Mouse (Mus musculus): ENCODE measurements around the gene Akr1c14. TPM values are rescaled to one million over a fixed set of nuclear protein-coding genes. Genes with fewer than 3 reads are reported as not detected.
"Not testable (repeated sequence)": the region's sequence is repeated elsewhere in the genome, so short reads cannot be mapped to it uniquely, and the experiment has no call there.

Gene Akr1c14
- polyA plus RNA-seq, 1 experiment from 2014 or later = 0.67 TPM

DNA sequence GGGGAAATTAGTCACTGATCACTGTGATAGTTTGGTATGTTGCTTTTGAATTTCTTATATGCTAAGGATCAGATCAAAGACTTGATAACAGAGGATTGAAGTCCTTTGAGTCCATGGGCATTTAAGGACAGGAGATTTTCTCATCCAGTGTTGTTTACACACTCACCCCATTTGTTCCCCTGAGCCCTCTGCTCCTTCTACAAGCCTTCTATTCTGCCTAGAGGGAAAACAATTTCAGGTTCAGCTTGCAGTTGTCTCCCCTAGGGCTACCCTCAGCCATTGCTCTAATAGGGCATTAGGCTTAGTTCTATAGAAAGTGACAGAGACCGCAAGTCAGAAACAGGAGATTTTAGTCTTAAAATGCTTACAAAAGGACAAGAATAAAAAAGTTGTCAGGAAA, 585 bp upstream of the Akr1c14 start:
- ATAC-seq = no peak
- no peak for DNase-seq (ENCODE audit: low spot score)
- WGBS = 91% methylated on average over 1 of the region's 1 CpGs

GRCm38 (mm10) chr13:4049655-4050054, 844 bp downstream of the Akr1c14 start:
- no peaks in the 10 kb centered on the region for H3K36me3 ChIP-seq (ENCODE audit: control insufficient read depth, insufficient read depth, low read length)
- no peak overlapping the region for H3K4me3 ChIP-seq (ENCODE audit: low read depth, low read length)
- no peak overlapping the region for H3K4me2 ChIP-seq (ENCODE audit: low read length)
- H3K27ac ChIP-seq (ENCODE audit: low read depth, low read length) = no peak overlapping the region
- H3K27me3 ChIP-seq (replicated peaks; ENCODE audit: control insufficient read depth, insufficient read depth, low read length) = no peaks in the 10 kb centered on the region
- ATAC-seq = no peak
- H3K9ac ChIP-seq (ENCODE audit: low read length) = no peak overlapping the region
- H3K9me3 ChIP-seq (replicated peaks; ENCODE audit: control insufficient read depth, low read length) = no peaks in the 10 kb centered on the region
- no peak for DNase-seq (ENCODE audit: low spot score)
- H3K4me1 ChIP-seq (ENCODE audit: control insufficient read depth, insufficient read depth, low read length) = no peaks in the 10 kb centered on the region

More for the DNA sequence above, 585 bp upstream of the Akr1c14 start:
- Histone ChIP-seq H3K4me3 (ENCODE audit: low read depth, low read length) (no peak overlapping the region), H3K4me1 (ENCODE audit: control insufficient read depth, insufficient read depth, low read length) (no peaks in the 10 kb centered on the region), H3K36me3 (ENCODE audit: control insufficient read depth, insufficient read depth, low read length) (no peaks in the 10 kb centered on the region), H3K9ac (ENCODE audit: low read length) (no peak overlapping the region), H3K4me2 (ENCODE audit: low read length) (no peak overlapping the region), H3K9me3 (replicated peaks; ENCODE audit: control insufficient read depth, low read length) (no peaks in the 10 kb centered on the region), H3K27ac (ENCODE audit: low read depth, low read length) (no peak overlapping the region), H3K27me3 (replicated peaks; ENCODE audit: control insufficient read depth, insufficient read depth, low read length) (no peaks in the 10 kb centered on the region)

- 85% methylated on average over 3 of the region's 3 CpGs for WGBS
- H3K4me2 ChIP-seq (ENCODE audit: low read length) = no peak overlapping the region
- ATAC-seq = no peak
Observed at GRCm38 (mm10) chr13:4055450-4055849, 6.6 kb downstream of the Akr1c14 start.

GRCm38 (mm10) chr13:4056211-4056610, 7.4 kb downstream of the Akr1c14 start:
- Histone ChIP-seq H3K27ac (ENCODE audit: low read depth, low read length) (no peak overlapping the region), H3K4me1 (ENCODE audit: control insufficient read depth, insufficient read depth, low read length) (no peaks in the 10 kb centered on the region), H3K4me3 (ENCODE audit: low read depth, low read length) (no peak overlapping the region), H3K36me3 (ENCODE audit: control insufficient read depth, insufficient read depth, low read length) (no peaks in the 10 kb centered on the region), H3K9me3 (replicated peaks; ENCODE audit: control insufficient read depth, low read length) (no peaks in the 10 kb centered on the region), H3K27me3 (replicated peaks; ENCODE audit: control insufficient read depth, insufficient read depth, low read length) (no peaks in the 10 kb centered on the region), H3K4me2 (ENCODE audit: low read length) (no peak overlapping the region), H3K9ac (ENCODE audit: low read length) (no peak overlapping the region)
- DNase-seq (ENCODE audit: low spot score) (no peak), ATAC-seq (no peak)
- WGBS = 81% methylated on average over 2 of the region's 2 CpGs

More at GRCm38 (mm10) chr13:4055450-4055849, 6.6 kb downstream of the Akr1c14 start:
- no peaks in the 10 kb centered on the region for H3K36me3 ChIP-seq (ENCODE audit: control insufficient read depth, insufficient read depth, low read length)
- H3K4me3 ChIP-seq (ENCODE audit: low read depth, low read length) = no peak overlapping the region
- no peaks in the 10 kb centered on the region for H3K4me1 ChIP-seq (ENCODE audit: control insufficient read depth, insufficient read depth, low read length)
- DNase-seq (ENCODE audit: low spot score) = no peak
- no peak overlapping the region for H3K9ac ChIP-seq (ENCODE audit: low read length)
- H3K27me3 ChIP-seq (replicated peaks; ENCODE audit: control insufficient read depth, insufficient read depth, low read length) = no peaks in the 10 kb centered on the region
- no peaks in the 10 kb centered on the region for H3K9me3 ChIP-seq (replicated peaks; ENCODE audit: control insufficient read depth, low read length)
- no peak overlapping the region for H3K27ac ChIP-seq (ENCODE audit: low read depth, low read length)

DNA sequence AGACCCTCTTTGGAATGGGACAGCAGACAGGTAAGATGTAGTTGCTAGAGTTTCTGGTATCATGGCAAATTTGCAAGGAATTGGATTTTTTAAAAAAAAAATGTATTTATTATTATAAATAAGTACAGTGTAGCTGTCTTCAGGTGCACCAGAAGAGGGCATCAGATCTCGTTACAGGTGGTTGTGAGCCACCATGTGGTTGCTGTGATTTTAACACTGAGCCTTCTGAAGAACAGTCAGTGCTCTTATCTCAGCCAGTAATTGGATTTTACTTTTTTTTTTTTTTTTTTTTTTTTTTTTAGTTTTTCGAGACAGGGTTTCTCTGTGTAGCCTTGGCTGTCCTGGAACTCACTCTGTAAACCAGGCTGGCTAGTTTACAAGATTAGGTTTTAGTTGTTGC, 9.4 kb downstream of the Akr1c14 start:
- DNase-seq (ENCODE audit: low spot score); H3K27ac ChIP-seq (ENCODE audit: low read depth, low read length); ATAC-seq; H3K9ac ChIP-seq (ENCODE audit: low read length); H3K4me2 ChIP-seq (ENCODE audit: low read length); H3K36me3 ChIP-seq (ENCODE audit: control insufficient read depth, insufficient read depth, low read length); H3K4me3 ChIP-seq (ENCODE audit: low read depth, low read length); H3K9me3 ChIP-seq (replicated peaks; ENCODE audit: control insufficient read depth, low read length); H3K4me1 ChIP-seq (ENCODE audit: control insufficient read depth, insufficient read depth, low read length); H3K27me3 ChIP-seq (replicated peaks; ENCODE audit: control insufficient read depth, insufficient read depth, low read length): not testable (repeated sequence)
- 64% methylated on average over 2 of the region's 2 CpGs for whole genome bisulfite sequencing

DNA sequence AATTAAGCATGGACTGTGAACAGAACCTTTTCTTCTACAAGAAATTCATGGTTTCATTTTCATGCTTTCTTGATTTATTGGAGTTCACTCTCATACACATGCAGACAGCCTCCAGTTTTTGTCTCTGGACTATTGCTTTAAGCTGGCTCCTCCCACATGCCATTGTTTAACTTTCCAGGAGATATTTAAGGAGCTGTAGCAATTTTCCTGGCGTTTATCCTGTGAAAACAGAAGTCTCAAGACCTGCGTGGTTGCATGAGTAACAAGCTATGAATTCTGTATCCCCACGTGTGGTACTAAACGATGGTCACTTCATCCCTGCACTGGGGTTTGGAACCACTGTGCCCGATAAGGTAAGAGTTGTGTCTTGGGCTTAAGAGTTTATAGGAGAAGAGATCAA, 10.6 kb downstream of the Akr1c14 start:
- DNase-seq (ENCODE audit: low spot score) = no peak
- ATAC-seq = no peak
- Histone ChIP-seq H3K4me1 (ENCODE audit: control insufficient read depth, insufficient read depth, low read length) (no peaks in the 10 kb centered on the region), H3K4me2 (ENCODE audit: low read length) (no peak overlapping the region), H3K27me3 (replicated peaks; ENCODE audit: control insufficient read depth, insufficient read depth, low read length) (no peaks in the 10 kb centered on the region), H3K4me3 (ENCODE audit: low read depth, low read length) (no peak overlapping the region), H3K36me3 (ENCODE audit: control insufficient read depth, insufficient read depth, low read length) (no peaks in the 10 kb centered on the region), H3K9ac (ENCODE audit: low read length) (no peak overlapping the region), H3K9me3 (replicated peaks; ENCODE audit: control insufficient read depth, low read length) (no peaks in the 10 kb centered on the region), H3K27ac (ENCODE audit: low read depth, low read length) (no peak overlapping the region)
- 45% methylated on average over 5 of the region's 5 CpGs for WGBS

- no peak overlapping the region for H3K27ac ChIP-seq (ENCODE audit: low read depth, low read length)
- no peaks in the 10 kb centered on the region for H3K4me1 ChIP-seq (ENCODE audit: control insufficient read depth, insufficient read depth, low read length)
- 52% methylated on average over 3 of the region's 3 CpGs for WGBS
- H3K9me3 ChIP-seq (replicated peaks; ENCODE audit: control insufficient read depth, low read length) = no peaks in the 10 kb centered on the region
- H3K36me3 ChIP-seq (ENCODE audit: control insufficient read depth, insufficient read depth, low read length) = no peaks in the 10 kb centered on the region
- no peak overlapping the region for H3K4me3 ChIP-seq (ENCODE audit: low read depth, low read length)
- H3K9ac ChIP-seq (ENCODE audit: low read length) = no peak overlapping the region
- H3K27me3 ChIP-seq (replicated peaks; ENCODE audit: control insufficient read depth, insufficient read depth, low read length) = no peaks in the 10 kb centered on the region
- DNase-seq (ENCODE audit: low spot score) = no peak
- no peak for ATAC-seq
- no peak overlapping the region for H3K4me2 ChIP-seq (ENCODE audit: low read length)
Observed at GRCm38 (mm10) chr13:4060214-4060730, 11.5 kb downstream of the Akr1c14 start.

DNA sequence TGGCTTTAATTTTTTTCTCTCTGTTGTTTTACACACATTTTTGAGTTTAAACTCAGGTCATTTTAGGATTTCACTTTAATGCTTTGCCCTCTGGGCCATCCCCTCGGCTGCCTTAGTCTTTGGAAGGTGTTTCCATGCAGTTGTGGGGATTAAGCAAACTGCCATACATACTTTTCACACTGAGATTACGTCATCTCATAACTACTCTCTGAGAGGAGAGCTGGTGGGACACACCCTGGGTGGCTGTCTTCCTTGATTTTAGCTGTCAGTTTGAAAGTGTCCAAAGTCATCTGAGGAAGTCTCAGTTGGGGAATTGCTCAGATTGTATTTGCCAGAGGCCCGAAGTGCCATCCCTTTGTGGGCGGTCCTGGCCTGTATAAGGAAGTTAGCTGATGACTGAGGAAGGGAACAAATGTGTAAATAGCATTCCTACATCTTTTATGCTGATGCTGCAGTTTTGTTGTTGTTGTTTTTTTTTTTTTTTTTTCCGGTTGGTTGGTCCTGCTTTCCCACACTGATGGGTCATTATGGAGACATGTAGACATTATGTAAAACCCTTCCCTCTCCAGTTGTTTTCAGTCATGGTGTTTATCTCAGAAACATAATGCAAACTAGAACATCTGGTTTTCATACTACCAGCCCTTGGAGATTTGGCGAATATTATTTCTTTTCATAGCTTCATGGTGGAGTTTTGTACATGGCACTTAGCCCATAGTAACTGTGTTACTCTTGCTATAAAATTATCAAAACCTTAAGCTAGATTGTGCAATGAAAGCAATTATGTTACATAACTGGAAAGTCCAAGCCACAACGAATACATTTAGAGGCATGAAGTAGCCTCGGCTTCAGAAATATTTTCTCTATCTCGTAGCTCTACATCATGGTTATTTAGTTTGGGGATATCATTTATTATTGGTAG, 28.0 kb downstream of the Akr1c14 start:
- no peak for ATAC-seq
- Histone ChIP-seq H3K4me2 (ENCODE audit: low read length) (no peak overlapping the region), H3K27ac (ENCODE audit: low read depth, low read length) (no peak overlapping the region), H3K36me3 (ENCODE audit: control insufficient read depth, insufficient read depth, low read length) (no peaks in the 10 kb centered on the region), H3K4me3 (ENCODE audit: low read depth, low read length) (no peak overlapping the region), H3K9me3 (replicated peaks; ENCODE audit: control insufficient read depth, low read length) (no peaks in the 10 kb centered on the region), H3K9ac (ENCODE audit: low read length) (no peak overlapping the region), H3K27me3 (replicated peaks; ENCODE audit: control insufficient read depth, insufficient read depth, low read length) (no peaks in the 10 kb centered on the region), H3K4me1 (ENCODE audit: control insufficient read depth, insufficient read depth, low read length) (no peaks in the 10 kb centered on the region)
- 93% methylated on average over 9 of the region's 9 CpGs for WGBS
- DNase-seq (ENCODE audit: low spot score) = no peak

DNA sequence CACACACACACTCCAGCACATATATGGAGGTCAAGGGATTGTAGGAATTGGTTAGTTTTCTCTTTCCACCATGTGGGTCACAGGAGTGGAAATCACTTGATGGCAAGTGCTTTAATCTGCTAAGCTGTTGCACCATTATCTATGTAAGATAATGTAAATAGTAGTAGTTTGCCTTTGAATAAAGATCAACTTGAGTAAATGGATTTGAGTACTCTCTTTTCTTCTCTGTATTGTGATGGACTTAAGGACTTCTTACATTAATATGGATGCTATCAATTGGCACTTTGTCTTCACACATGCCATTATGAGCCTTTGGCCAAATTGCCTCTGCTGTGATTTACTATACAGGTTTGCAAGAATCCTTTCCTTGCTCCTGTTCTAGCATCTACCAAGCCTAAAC, 31.1 kb downstream of the Akr1c14 start:
- ATAC-seq (no peak), DNase-seq (ENCODE audit: low spot score) (no peak)
- H3K9ac ChIP-seq (ENCODE audit: low read length) = no peak overlapping the region
- H3K4me2 ChIP-seq (ENCODE audit: low read length) = no peak overlapping the region
- H3K27me3 ChIP-seq (replicated peaks; ENCODE audit: control insufficient read depth, insufficient read depth, low read length) = no peaks in the 10 kb centered on the region
- H3K36me3 ChIP-seq (ENCODE audit: control insufficient read depth, insufficient read depth, low read length) = no peaks in the 10 kb centered on the region
- H3K27ac ChIP-seq (ENCODE audit: low read depth, low read length) = no peak overlapping the region
- no peaks in the 10 kb centered on the region for H3K9me3 ChIP-seq (replicated peaks; ENCODE audit: control insufficient read depth, low read length)
- no peaks in the 10 kb centered on the region for H3K4me1 ChIP-seq (ENCODE audit: control insufficient read depth, insufficient read depth, low read length)
- H3K4me3 ChIP-seq (ENCODE audit: low read depth, low read length) = no peak overlapping the region
